Mouse (Mus musculus) megakaryocyte, embryonic 14.5 days (primary cell): ENCODE measurements at regions not wholly inside any gene's neighbourhood (a gene's known extent, or its start where the extent isn't known, plus 50 kb on each side); places are given as distances from the start of the nearest gene placed in this dataset.

Experiments
- H3K27me3 ChIP-seq: replicated peaks from 2 replicates; pipeline ENCODE3; 2012; ENCODE audit warnings: inconsistent platforms
- H3K36me3 ChIP-seq: replicated peaks from 2 replicates; pipeline ENCODE3; 2012; ENCODE audit warnings: low read length, inconsistent platforms, mixed read lengths
- H3K4me1 ChIP-seq: 2 replicates; pipeline ENCODE4 v1.6.1; 2012; ENCODE audit warnings: inconsistent platforms
- H3K4me3 ChIP-seq: replicated peaks from 2 replicates; pipeline ENCODE3; 2012; ENCODE audit warnings: moderate library complexity, mild to moderate bottlenecking, inconsistent platforms
- H3K9me3 ChIP-seq: 2 replicates; pipeline ENCODE4 v1.6.1; 2012; ENCODE audit warnings: inconsistent platforms
- FLI1 ChIP-seq: IDR thresholded peaks from 2 replicates; pipeline ENCODE4 v1.6.1; 2012; ENCODE audit warnings: low read length, inconsistent platforms, mixed read lengths
- GATA1 ChIP-seq: IDR thresholded peaks from 3 replicates; pipeline ENCODE4 v1.6.1; 2012; ENCODE audit warnings: mixed read lengths, low read length, inconsistent platforms, borderline replicate concordance

DNA sequence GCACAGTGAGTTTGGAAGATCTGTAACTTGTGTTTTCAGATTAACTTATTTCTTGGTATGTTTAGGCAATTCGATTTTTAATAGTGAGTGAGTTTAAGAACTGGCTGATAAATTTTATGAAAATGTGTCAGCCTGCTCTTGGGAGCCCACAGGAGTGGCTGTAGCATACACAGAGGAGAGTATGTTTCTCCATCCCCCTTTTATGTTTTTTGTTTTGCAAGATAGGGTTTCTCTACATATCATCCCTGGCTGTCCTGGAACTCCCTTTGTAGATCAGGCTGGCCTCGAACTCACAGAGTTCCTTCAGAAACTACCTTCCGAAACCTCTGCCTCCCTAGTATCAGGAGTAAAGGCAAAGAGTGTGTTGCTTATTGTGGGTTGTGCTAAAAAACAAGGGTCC, 124.2 kb upstream of the Cpm start:
- Histone ChIP-seq H3K36me3 (no peaks in the 10 kb centered on the region), H3K9me3 (no peaks in the 10 kb centered on the region), H3K4me3 (no peak overlapping the region), H3K4me1 (no peaks in the 10 kb centered on the region), H3K27me3 (no peaks in the 10 kb centered on the region)
- TF ChIP-seq GATA1 (no peak), FLI1 (no peak)

DNA sequence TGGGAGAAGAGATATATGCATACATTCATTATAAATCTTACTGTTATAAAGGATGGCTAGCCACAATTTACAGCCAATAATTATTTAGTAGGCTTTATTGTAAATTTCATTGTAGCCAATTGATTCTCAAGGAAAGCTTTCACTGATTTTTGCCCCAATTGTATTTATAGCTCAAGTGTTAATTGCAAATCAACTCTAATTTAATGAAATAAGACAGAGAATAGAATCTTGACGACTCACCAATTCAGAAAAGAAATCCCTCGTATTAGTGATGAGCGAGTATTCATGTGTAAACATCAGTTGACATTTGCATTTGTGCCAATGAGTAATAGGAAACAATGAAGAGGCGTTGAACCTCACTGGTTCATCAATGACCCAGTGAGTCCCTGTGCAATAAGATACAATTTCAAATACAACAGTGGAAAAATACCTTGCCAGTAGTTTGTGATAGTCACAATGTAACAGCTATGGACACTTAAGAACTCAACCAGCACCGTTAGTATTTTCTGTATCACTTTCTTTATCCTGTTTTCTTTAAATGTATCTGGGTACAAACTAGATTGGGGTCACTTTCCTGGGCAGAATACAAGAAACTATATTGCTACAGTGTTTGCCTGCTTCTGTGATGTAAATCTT, 124.6 kb upstream of the Cpsf6 start:
- no peak overlapping the region for H3K4me3 ChIP-seq
- H3K27me3 ChIP-seq: no peaks in the 10 kb centered on the region
- H3K36me3 ChIP-seq: no peaks in the 10 kb centered on the region
- H3K9me3 ChIP-seq: no peaks in the 10 kb centered on the region
- no peaks in the 10 kb centered on the region for H3K4me1 ChIP-seq
- no peak for TF ChIP-seq FLI1
- TF ChIP-seq GATA1: no peak

DNA sequence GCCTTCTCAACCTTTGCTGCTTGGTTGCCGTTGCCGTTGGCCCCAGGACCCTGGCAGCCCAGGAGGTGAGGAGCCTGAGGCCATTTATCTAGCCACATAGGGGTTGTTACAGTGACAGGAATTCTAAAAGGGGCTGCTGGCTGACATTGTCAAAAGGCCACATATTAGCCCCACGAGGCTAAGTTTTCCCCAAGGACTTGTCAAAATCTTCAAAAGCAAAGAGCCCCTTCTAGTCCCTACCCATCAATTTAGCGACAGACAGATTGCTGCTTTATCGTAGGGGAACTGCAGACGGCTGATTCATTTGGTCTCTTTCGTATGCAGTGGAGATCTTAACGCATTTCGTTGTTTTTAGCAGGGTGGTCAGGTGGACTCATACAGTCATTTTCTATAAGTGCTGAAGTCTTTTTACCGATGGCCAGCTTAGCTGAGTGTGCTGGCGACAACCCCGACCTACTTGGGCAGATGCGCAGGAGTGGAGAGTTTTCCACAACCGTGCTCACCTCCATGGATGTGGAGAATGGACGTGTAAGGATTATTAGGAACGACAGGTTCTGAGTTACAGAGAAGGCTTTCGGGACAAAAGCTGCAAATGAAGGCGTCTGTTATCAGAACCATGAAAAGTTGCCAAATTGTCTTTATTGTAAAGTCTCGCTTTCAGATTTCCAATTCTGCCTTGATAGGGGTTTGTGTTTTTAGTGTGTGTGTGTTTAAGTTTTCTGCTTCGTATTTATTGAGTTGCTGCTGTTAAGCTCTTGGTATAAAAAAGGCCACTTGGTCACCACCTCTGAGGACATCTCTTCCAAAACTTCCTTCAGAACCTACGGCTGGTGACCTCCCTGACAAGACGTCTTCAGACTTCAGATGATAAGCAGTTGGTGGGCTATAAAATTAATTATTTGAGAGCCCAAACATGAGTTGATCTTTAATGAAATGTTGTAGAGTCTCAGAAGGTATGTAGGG, 123.7 kb upstream of the Cpsf6 start:
- Histone ChIP-seq H3K27me3 (peaks cover 2% of the 10 kb centered on the region), H3K4me3 (no peak overlapping the region), H3K4me1 (no peaks in the 10 kb centered on the region), H3K36me3 (no peaks in the 10 kb centered on the region), H3K9me3 (no peaks in the 10 kb centered on the region)
- TF ChIP-seq FLI1: no peak
- TF ChIP-seq GATA1: no peak

DNA sequence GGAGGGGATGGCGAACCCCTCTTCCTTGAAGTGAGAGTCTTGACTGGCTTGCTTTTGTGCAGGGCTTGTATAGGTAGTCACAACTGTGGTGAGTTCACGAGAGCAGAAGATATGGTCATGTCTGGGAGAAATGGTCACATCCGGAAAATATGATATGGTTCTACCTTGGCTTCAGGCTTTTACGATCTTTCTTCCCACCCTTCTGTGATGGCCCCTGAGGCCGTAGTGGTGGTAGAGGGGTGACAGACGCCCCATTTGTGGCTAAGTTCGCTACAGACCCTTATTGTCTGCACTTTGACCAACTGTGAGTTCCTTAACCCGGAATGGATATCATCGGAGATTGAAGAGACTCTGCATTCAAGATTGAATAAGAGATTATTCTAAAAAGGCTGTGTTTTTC, 122.9 kb upstream of the Cpsf6 start:
- Histone ChIP-seq H3K4me1 (no peaks in the 10 kb centered on the region), H3K9me3 (no peaks in the 10 kb centered on the region), H3K27me3 (peaks cover 2% of the 10 kb centered on the region), H3K4me3 (no peak overlapping the region), H3K36me3 (no peaks in the 10 kb centered on the region)
- no peak for TF ChIP-seq GATA1

DNA sequence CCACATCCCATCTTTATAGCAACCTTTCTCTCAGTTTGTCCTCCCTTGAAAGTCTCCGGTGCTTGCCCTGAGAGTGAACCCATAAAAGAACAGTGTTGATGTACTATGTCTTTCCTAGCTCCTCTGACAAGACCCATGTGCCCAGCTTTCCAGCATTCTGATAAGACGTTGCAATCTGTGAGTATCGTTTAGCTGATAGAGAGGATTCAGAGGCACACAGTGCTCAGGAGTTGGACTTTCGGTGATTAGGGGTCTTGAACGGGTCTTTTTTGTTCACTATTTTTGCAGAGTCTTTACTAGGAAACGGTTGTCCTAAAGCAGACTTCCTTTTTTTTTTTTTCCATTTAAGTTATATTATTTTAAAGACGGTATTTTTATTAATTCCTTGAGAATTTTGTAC, 122.3 kb upstream of the Cpsf6 start:
- peaks cover 2% of the 10 kb centered on the region for H3K27me3 ChIP-seq
- no peak for TF ChIP-seq FLI1
- TF ChIP-seq GATA1: no peak
- no peaks in the 10 kb centered on the region for H3K4me1 ChIP-seq
- no peak overlapping the region for H3K4me3 ChIP-seq
- H3K9me3 ChIP-seq: no peaks in the 10 kb centered on the region
- no peaks in the 10 kb centered on the region for H3K36me3 ChIP-seq

DNA sequence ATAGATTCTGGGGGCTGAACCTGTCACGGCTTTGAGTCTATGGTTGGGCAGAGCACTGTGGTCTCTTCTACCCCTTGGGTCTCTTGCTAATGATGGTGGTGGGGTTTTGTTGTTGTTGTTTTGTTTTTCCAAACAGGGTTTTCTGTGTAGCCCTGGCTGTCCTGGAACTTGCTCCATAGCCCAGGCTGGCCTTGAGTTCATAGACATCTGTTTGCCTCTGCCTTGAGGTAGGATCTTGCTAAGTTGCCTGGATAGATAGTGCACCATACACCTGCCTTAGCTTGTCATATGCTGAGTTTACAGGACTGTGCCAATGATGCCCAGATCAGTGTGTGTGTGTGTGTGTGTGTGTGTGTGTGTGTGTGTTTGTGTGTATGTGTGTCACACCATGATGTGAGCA, 121.6 kb upstream of the Cpsf6 start:
- no peak overlapping the region for H3K4me3 ChIP-seq
- H3K36me3 ChIP-seq: no peaks in the 10 kb centered on the region
- H3K9me3 ChIP-seq: no peaks in the 10 kb centered on the region
- no peaks in the 10 kb centered on the region for H3K4me1 ChIP-seq
- peaks cover 2% of the 10 kb centered on the region for H3K27me3 ChIP-seq
- TF ChIP-seq GATA1 (no peak), FLI1 (no peak)

DNA sequence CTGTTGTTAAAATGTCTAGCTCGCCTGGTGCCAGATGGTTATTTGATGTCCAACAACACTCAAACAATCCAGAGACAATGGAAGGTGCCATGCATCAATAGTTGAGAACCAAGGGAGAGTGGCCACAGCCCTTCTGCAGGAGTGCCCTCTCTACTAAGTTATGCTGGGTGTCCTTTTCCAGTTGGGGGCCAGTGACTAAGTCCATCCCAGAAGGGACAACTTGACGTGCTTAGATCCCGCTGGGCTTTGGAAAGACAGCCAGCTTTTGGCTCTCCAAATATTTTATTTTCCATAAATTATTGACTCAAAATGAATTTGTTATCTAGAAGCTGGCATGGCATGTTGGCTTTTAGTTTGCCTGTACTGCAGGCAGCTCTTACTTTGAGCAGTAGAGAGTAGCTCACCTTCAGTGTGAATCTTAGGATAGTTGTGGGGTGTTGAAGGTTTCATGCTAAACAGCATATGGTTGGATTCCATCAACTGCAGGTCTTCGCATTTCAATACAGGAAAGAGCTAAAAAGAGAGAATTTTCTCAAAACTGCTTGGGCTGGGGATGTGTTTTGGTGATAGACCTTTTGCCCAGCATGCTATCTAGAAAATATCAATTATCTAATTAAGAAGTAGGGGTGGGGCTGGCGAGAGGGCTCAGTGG, 120.8 kb upstream of the Cpsf6 start:
- Histone ChIP-seq H3K4me3 (no peak overlapping the region), H3K36me3 (no peaks in the 10 kb centered on the region), H3K27me3 (peaks cover 6% of the 10 kb centered on the region), H3K9me3 (peaks cover 4% of the 10 kb centered on the region), H3K4me1 (no peaks in the 10 kb centered on the region)
- no peak for TF ChIP-seq GATA1
- no peak for TF ChIP-seq FLI1

DNA sequence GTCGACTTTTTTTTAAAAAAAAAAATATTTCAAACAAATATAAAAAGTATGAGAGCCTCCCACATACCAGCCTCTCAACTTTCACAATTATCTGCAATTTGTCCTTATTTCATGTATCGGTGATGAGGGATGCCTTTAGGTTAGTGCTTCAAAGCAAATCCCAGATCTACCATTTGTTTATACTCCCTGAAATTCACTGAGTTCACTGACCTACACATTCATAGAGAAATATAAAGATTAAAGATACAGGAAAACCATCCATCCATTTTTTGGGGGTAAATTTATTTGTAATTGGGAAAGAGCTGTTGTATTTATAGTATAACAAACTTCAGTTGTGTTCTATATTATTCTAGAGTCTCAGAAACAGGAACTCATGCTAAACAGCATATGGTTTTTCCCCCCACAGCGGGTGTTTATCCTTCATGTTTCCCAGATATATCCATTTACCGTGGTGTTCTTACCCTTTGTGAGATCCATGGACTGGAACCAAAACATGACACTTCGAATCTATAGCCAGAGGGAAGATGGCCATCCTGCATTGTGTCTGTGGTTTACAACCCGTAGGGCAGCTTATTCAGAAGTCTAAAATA, 120.1 kb upstream of the Cpsf6 start:
- H3K27me3 ChIP-seq: peaks cover 6% of the 10 kb centered on the region
- H3K4me1 ChIP-seq: no peaks in the 10 kb centered on the region
- H3K9me3 ChIP-seq: peaks cover 4% of the 10 kb centered on the region
- TF ChIP-seq GATA1 (no peak), FLI1 (no peak)
- H3K4me3 ChIP-seq: no peak overlapping the region
- H3K36me3 ChIP-seq: no peaks in the 10 kb centered on the region

DNA sequence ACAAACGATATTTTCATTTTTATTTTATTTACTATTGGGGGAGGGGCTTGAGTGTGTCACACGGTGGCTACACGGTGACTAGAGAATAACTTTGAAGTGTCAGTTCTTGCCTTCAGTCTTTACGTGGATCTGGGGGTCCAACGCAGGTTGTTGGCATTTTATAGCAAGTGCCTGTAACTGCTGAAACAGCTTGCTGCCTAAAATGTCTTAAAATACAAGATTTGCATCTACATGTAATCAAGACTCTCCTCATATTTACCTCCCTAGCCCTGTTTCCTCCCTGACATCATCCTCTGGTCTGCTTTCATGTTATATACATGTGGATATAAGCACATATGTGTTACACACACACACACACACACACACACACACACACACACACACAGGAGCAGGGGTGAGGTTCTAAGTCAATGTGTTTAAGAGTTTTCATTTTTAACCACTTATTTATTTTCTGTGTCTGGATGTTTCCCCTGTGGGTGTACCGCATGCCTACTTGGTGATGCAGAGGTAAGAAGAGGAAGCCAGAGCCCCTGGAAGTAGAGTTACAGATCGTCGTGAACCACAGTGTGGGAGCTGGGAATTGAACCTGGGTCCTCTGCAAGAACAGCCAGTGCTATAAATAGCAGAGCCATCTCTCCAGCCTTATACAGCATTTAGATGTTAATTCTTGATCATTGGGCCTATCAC, 119.5 kb upstream of the Cpsf6 start:
- H3K27me3 ChIP-seq: peaks cover 10% of the 10 kb centered on the region
- H3K4me1 ChIP-seq: peaks cover 2% of the 10 kb centered on the region; the same call in 1 of the 2 replicates
- no peak overlapping the region for H3K4me3 ChIP-seq
- TF ChIP-seq GATA1: no peak
- TF ChIP-seq FLI1: no peak
- H3K36me3 ChIP-seq: no peaks in the 10 kb centered on the region
- peaks cover 4% of the 10 kb centered on the region for H3K9me3 ChIP-seq
